Mouse (Mus musculus): ENCODE results near the gene Dnase1l2.
"Not testable (repeated sequence)": the region's sequence is repeated elsewhere in the genome, so short reads cannot be mapped to it uniquely, and the experiment has no call there.

The Dnase1l2 gene

DNA sequence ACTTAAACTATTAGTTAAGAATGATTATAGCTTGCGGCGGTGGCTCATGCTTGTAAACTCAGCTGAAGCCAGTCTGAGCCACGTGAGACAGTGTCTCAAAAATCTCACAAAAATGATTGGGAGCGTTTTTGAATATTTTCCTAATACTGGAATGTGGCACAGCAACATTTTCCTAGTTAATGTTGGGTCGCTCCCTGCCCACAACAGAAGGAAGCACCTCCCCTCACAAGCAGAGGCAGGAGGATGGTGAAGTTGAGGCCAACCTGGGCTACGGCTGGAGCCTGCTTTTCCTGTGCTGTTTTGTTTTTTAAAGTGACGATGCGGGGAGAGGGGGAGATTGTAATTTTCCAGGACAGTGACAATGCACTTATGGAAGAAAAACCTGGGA lies 15.7 kb downstream of the Dnase1l2 start:
- DNase-seq = no peak

DNA sequence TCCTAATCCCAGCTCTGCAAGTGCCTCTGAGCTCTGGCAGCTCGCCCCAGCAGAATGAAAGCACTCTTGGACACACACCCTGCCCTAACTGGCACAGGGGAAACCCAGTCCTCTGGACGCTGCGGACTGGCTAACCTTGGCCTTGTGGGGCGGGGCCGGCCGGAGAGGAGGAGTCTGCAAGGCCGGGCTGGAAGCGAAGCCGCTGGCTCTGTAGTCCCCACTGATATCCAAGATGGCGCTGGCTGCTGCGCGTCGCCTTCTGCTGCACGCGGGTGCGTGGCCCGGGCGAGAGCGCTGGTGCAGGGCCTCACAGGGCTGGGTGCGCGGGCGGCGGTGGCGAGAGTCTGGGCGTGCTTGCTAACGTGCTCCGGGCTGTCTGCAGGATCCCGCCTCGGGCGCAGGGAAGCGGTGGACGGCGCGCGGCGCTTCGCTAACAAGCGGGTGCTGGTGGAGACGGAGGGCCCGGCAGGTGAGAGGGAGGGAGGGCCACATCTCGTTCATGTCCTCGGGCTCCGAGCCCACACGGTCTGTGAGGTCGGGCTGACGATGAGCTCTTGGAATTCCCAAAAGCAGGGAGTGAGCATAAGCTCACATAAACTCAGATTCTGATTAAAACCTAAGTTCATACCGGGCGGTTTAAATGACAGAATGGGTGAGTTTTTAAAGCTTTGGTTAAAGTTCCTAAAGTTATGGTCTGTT lies 16.3 kb downstream of the Dnase1l2 start, which contains the start of gene Eci1:
Gene Eci1, plus strand, starts transcription at position 171 of the 699 bp plus-strand sequence.
- peak; percentile 99 for DNase-seq

DNA sequence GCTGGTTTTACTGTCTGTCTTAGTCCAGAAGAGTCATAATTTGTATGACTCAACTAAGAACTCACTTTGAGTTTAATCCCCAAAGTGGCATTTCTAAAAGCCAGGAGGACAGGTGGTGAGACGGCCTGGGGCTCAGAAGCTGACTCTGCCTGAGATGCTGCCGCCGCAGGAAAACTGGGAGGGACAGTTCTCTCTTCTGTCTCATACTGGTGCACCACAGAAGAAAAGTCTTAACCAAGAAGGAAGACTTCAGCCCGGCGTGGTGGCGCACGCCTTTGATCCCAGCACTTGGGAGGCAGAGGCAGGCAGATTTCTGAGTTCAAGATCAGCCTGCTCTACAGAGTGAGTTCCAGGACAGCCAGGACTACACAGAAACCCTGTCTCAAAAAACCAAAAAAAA lies 17.0 kb downstream of the Dnase1l2 start:
- DNase-seq = no peak

DNA sequence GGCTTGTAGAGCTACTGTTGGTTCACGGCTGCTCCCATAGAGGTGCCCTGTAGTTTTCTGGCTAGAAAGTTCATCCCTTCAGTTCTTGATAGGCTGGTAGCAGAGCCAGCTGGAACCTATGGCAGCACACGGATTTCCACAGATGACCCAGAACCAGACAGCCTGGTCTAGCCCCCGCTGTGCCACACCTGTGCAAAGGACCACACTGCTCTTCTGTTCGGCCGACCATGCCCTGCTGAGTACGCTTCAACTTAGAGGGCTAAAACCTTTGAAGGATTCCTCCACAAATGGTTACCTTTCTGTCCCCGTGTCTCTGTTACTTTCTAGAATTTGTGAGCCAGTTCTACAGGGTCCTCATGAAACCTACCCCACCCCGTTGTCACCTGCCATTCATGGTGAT lies 17.6 kb downstream of the Dnase1l2 start:
- DNase-seq = not testable (repeated sequence)

DNA sequence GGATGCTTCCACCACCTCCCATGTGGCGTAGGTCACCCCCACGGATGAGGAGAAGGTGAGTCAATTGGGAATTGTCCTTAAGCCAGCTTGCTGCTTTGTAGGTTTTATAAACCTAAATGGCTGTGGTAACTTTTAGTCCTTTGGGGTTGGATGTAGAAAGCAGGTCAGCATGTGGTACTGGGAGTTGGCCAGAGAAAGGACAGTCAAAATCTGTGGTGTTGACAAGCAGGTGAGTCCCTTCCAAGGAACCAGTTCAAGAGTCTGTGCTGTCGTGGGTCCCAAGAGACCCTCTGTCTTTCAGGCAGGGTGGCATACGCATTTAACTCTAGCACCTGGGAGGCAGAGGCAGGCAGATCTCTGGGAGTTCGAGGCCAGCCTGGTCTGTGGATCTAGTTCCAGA lies 18.4 kb downstream of the Dnase1l2 start:
- no peak for DNase-seq

DNA sequence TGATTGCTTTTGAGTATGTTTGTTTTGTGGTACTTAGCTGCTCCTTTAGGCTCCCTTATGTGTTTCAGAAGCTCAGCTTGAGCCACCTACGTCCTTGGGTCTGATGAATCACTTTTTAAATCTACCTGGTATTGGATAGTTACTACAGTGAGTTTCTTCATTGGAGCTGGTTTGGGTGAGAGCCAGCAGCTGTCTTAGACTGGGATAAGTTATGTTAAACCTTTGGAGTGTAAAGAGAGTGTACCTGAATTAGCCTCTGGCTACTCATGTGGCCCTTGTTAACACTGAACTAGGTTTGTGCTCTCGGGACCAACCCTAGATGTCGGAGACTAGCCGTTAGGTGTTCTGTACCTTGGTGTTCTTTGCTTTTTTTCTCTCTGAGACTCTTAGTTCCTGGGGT lies 19.8 kb downstream of the Dnase1l2 start:
- no peak for DNase-seq

DNA sequence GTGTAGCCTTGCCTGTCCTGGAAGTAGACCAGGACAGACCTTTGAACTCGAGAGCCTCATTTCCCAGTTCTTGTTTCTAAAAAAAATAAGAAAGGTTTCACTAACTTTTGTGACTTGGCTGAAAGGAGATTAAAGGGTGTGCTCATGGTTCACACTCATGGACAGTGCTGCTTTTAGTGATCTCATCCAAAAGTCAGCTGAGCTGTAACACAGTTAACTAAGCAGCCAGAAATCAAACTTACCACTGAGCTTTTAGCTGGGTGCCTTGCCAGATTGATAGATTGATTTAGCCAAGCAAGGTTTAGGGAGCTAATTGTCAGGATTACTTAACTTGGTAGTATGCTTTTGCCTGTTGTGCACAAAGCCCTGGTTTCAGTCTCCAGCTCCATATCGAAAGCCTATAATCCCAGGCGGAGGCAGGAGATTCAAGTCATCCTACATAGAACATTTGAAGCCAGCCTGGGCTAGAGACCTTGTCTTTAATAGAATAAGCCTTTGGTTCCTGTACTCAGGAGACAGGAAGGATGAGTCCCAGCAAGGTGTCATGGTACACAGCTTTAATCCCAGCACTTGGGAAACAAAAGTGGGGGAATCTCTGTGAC lies 26.8 kb downstream of the Dnase1l2 start:
- DNase-seq = no peak

DNA sequence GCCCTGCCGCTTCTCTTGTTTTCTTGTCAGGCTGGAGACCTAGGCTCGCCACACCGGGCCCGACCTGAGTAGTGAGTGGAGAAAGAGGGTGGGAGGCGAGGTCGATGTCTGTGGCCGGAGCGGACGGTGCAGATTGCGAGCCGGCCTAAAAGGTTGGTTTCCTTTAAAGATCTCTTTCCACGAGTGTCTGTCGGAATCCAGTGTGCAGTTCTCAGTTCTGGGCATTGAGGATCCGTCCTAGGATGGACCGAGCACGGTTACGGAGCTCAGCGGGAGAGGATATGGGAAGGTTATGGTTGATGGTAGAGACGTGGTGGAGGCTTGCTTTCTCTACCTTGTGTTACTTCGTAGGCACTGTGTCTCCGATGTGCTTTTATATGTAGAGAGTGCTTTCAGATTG lies 27.9 kb downstream of the Dnase1l2 start:
- DNase-seq = no peak

DNA sequence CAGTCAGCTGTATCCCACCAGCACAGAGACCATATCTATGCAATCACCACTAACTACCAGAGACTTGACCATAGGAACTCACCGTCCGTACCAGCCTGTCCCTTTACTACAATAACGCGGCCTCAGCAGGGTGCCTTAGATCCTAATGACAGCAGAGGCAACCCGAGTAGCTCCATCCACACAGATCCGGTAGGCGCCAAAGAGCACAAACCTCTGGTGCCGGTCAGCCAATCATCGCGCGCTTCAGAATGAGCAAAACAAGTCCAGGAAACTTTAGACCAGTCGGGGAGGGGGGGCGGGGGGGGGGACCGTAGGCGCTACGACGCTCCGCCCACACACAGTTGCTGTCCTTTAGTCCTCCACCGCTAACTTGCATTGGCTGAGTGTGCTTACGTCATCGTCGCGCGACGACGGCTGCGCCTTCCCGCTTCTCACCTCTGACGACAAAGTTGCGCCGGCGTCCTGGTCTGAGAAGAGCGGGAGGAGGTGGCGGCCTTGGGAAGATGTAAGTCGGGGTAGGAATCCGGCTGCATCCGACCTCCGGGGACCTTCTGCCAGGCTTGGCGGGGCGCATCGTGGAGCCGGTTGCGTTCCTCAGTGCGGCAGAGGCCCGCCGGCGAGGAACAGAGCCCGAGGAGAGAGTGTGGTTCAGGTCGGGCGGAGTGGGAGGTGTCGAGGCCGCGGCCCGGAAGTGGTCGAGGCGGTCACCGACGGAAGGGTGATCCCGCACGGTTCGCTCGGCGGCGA lies 28.5 kb downstream of the Dnase1l2 start, which contains the start of gene Rnps1:
Gene Rnps1, plus strand, starts transcription at position 336 of the 747 bp plus-strand sequence.
- peak; percentile 97 for DNase-seq

DNA sequence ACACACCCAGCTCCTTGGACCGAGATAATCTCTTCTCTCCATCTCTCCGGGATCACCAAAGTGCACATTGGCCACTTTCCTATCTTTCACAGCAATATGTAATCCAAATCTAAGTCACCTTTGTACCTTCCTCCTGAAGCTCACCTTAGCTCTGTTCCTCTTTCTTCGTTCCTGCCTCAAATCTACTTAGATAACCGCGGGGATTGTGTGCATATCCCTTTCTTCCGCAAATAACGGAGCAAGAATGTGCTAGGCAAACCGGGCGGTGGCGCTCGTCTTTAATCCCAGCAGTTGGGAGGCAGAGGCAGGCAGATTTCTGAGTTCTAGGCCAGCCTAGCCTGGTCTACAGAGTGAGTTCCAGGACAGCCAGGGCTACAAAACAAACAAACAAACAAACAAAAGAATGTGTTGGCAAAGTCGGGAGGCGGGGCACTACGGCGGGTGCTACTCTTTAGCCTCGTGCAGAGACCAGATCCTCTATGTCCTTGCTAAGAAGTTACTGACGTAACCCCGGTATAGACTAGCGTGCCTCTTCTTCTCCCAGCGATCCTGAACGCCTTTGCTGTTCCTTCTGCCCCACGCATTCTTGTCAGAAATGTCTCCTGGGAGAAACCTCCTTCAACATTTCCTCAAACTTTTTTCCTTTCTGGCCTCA lies 29.2 kb downstream of the Dnase1l2 start:
- DNase-seq = peak; percentile 38

DNA sequence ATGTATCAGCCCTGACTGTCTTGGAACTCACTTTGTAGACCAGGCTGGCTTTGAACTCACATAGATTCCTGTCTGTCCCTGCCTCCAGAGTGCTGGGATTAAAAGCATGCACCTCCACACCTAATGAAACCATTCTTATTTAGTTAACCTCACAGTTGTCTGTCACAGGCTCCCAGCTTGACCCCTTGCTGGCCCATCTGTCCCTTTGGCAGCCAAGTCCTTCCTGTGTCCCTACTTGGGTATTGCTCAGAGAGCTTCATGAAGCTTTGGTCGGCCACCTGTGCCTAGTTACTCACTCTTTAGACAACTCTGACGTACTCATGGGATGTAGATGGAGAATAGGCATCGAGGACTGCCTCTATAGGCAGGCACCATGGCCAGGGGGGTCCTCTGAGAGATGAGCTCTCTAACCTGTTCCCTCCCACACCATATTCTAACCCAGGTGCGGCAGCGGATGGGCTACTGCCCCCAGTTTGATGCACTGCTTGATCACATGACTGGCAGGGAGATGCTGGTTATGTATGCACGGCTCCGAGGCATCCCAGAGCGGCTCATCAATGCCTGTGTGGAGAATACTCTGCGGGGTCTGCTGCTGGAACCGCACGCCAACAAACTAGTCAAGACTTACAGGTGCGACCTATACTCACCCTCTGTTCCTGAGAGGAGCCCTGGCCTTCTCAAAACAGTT lies 35.6 kb downstream of the Dnase1l2 start:
- no peak for DNase-seq

DNA sequence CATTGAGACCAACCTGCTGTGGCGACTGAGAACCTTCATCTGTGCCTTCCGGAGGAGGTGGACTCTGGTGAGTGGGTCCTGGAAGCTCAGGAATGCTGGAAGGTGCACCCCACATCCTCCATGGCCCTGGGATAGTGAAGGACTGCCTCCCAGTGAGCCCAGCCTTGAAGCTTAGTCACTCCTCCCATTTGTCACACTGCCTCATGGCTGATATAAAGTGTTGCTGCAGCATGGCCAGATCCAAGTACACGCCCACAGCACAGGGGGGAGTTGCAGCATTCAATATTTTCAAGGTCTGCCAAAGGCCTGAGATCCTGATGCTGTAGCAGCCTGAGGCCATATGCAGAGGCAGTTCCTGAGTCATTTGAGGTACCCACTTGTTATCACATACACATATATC lies 40.5 kb downstream of the Dnase1l2 start:
- DNase-seq = no peak

DNA sequence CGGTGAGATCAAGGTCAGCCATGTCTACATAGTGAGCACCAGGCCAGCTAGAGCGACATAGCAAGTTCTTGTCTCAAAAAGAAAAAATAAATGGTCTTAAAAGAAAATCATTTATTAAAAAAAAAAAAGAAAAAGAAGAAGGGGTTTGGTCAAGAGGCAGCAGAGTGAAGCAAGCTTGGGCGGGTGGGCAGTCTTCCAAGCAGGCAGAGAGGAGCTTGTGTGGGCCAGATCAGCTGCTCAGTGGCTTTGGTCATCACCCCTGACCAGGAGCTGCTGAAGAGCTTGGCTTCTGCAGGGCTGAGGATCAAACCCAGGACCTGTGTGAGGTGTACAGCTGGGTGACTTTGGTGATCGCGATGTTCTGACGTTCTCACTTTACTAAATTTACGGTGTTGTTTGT lies 48.4 kb downstream of the Dnase1l2 start:
- DNase-seq = peak; percentile 57

DNA sequence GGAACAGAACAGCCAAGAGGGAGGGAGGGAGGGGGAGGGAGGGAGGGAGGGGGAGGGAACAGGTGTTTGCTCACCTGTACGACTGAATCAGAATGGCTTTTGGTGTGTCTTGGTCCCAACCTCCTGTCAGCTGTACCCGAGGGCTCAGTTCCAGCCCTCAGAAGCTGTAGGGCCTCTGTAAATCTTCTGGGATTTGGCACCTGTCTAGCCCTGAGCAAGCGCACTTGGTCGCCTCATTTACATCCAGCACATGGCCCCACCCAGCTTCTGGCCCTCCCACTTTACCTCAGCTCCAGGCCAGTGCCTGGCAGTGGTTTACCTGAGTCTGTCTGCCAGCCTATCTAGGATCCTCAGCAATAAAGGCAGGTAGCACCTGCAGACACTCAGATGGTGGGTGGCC lies 49.4 kb downstream of the Dnase1l2 start:
- no peak for DNase-seq

DNA sequence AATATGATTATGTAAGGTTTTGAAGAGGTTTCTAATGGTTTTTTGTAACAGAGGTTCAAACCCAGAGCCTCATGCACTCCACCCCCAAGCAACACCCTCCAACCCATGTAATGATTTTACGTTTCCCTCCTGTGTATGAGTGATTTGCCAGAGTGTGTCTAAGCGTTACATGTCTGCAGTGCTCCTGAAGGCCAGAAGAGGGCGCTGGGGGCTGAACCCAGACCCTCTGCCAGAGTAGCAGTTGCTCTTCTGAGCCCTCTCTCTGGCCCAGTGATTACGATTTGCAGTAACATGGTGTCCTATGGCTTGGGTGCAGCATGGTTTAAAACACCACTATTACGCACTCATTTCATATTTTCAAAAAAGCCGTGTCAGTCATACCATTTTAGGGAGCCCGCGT lies 51.8 kb downstream of the Dnase1l2 start:
- DNase-seq = peak; percentile 31

All from lung, postnatal 10 days (tissue).